Mouse (Mus musculus): Measurements from ENCODE around the gene Akap13. TPM values are rescaled to one million over a fixed set of nuclear protein-coding genes. Genes with fewer than 3 reads are reported as not detected.

Akap13 gene
- total and polyA plus RNA-seq, 2 experiments: 8.5 to 92.1 TPM

DNA sequence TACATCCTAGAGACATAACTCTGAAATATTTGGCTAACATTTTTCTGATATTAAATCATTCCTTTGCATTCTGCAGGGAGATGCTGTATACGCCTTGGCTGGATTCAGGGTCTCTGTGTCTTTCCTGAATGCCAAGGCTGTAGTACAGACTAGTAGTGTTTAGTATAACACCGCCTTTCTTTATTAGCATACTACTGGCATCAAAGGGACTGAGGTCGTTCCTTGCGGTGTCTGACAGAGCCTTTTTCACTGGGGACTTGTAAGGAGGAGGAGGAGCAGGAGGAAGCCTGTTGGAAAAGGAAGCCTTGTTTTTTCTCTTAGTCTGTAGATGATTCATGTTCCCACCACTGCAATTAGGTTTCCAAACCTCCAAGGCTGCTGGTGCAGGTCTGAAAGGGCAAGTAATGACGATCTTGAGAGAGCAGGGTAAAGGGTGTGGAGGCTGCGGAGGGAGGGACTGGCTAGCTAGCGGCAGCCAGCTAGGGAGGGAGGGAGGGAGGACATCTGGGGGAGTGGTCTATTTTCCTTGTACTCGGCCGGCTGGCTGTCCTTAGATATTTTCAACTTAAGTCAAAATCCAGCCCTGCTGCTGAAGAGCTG, 186.9 kb downstream of the Akap13 start:
- no peak for DNase-seq (ENCODE audit: extremely low read depth, low read depth, low spot score)
- H3K36me3 ChIP-seq (ENCODE audit: control insufficient read depth, insufficient read depth, low read length): peaks cover 2% of the 10 kb centered on the region
- H3K79me2 ChIP-seq (ENCODE audit: control insufficient read depth, insufficient read depth, low read length): peaks cover 21% of the 10 kb centered on the region; the same call in 1 of the 2 replicates
- no peak overlapping the region for H3K27ac ChIP-seq (replicated peaks; ENCODE audit: insufficient read depth, low read depth, low read length)
- H3K4me1 ChIP-seq (ENCODE audit: control insufficient read depth, insufficient read depth, low read length): peaks cover 27% of the 10 kb centered on the region
- H3K27me3 ChIP-seq (ENCODE audit: control insufficient read depth, insufficient read depth, low read length): no peaks in the 10 kb centered on the region
- no peak overlapping the region for H3K4me3 ChIP-seq (ENCODE audit: insufficient read depth, low read depth, low read length)
- 48% methylated on average over 9 of the region's 9 CpGs for WGBS
- H3K9ac ChIP-seq (ENCODE audit: low read depth, low read length): no peak overlapping the region
- no peak for TF ChIP-seq CTCF (IDR thresholded peaks at IDR 0.05; ENCODE audit: low read depth, low read length)
- TF ChIP-seq POLR2A (IDR thresholded peaks at IDR 0.05; ENCODE audit: extremely low read depth, insufficient read depth, low read length): no peak

DNA sequence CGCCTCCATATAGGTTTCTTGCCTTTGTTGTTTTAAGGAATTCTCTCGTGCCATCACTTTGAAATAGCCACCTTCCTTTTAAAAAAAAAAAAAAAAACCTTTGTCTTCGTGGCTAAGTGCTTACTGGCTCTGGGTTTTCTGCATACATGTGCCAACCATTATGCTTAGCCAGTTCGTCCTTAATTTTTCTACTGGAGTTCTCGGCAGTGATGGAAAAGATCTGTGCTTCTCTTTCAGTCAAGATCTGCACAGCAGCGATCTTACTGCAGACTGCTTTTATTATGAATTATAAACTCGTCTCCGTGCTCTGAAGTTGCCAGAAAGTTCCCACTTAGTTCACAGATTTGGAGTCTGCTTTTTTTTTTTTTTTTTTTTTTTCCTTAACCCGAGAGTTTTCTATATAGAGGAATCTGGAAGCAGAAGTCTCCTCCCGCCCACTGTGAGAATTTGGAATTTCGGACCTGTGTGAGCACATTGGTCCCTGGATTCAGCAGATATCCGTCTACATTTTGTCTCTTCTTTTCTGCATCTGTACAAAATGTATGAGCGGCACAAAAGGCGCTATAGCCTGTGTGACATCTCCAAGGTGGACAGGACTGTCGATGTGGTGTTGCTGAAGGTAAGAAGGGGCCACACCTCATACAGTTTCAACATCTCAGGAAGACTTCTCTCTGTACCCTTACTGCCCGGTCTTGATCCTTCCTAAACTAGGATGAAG, 187.7 kb downstream of the Akap13 start:
- TF ChIP-seq POLR2A (IDR thresholded peaks at IDR 0.05; ENCODE audit: extremely low read depth, insufficient read depth, low read length) (no peak), CTCF (IDR thresholded peaks at IDR 0.05; ENCODE audit: low read depth, low read length) (no peak)
- Histone ChIP-seq H3K4me3 (ENCODE audit: insufficient read depth, low read depth, low read length) (no peak overlapping the region), H3K4me1 (ENCODE audit: control insufficient read depth, insufficient read depth, low read length) (peaks cover 25% of the 10 kb centered on the region), H3K9ac (ENCODE audit: low read depth, low read length) (no peak overlapping the region), H3K79me2 (ENCODE audit: control insufficient read depth, insufficient read depth, low read length) (peaks cover 22% of the 10 kb centered on the region; the same call in 1 of the 2 replicates), H3K27me3 (ENCODE audit: control insufficient read depth, insufficient read depth, low read length) (no peaks in the 10 kb centered on the region), H3K36me3 (ENCODE audit: control insufficient read depth, insufficient read depth, low read length) (peaks cover 2% of the 10 kb centered on the region), H3K27ac (replicated peaks; ENCODE audit: insufficient read depth, low read depth, low read length) (no peak overlapping the region)
- DNase-seq (ENCODE audit: extremely low read depth, low read depth, low spot score): no peak
- WGBS: 76% methylated on average over 16 of the region's 16 CpGs

DNA sequence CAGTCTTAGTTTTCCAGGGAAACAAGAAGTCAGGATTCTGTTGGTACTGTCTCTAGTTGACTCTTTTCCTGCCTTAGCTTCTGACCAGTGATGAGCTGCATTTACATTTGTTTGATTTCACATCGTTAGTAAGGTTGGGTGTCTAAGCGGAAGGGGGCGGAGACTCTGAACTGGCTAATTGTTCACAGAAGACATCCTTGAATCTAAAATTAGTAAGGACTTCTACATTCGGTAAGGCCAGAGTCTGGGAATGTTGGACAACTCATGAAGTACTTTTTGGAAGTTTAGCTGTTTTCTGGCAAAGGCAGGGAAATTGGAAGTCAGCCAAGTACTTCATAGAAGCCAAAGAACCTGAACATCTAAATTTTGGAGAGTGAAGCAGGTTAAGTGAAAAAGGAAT, 188.7 kb downstream of the Akap13 start:
- DNase-seq (ENCODE audit: extremely low read depth, low read depth, low spot score): no peak
- Histone ChIP-seq H3K9ac (ENCODE audit: low read depth, low read length) (no peak overlapping the region), H3K4me3 (ENCODE audit: insufficient read depth, low read depth, low read length) (no peak overlapping the region)

DNA sequence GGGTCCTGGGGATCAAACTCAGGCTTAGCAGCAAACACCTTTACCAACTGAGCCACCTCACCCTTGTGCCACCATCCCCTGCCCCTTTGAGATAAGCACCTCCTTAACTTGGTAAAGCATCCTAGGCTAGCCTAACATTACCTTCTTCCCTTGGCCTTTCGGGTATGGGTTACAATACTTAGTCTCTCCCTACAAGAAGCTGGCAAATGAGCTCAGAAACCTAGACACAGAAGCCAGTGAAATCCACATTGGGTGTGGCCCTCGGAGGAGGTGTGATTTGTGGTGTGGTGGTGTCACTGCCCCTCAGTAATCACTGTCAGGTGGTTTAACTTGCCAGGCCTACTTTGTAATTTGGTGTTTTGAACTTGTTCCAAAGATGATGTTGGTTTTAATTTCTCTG, 189.3 kb downstream of the Akap13 start:
- Histone ChIP-seq H3K36me3 (ENCODE audit: control insufficient read depth, insufficient read depth, low read length) (peaks cover 2% of the 10 kb centered on the region; the same call in 1 of the 2 replicates), H3K27me3 (ENCODE audit: control insufficient read depth, insufficient read depth, low read length) (no peaks in the 10 kb centered on the region), H3K27ac (replicated peaks; ENCODE audit: insufficient read depth, low read depth, low read length) (no peak overlapping the region), H3K4me1 (ENCODE audit: control insufficient read depth, insufficient read depth, low read length) (peaks cover 19% of the 10 kb centered on the region), H3K9ac (ENCODE audit: low read depth, low read length) (no peak overlapping the region), H3K4me3 (ENCODE audit: insufficient read depth, low read depth, low read length) (no peak overlapping the region), H3K79me2 (ENCODE audit: control insufficient read depth, insufficient read depth, low read length) (peaks cover 25% of the 10 kb centered on the region; the same call in 1 of the 2 replicates)
- TF ChIP-seq CTCF (IDR thresholded peaks at IDR 0.05; ENCODE audit: low read depth, low read length) (no peak), POLR2A (IDR thresholded peaks at IDR 0.05; ENCODE audit: extremely low read depth, insufficient read depth, low read length) (no peak)
- 82% methylated on average over 2 of the region's 2 CpGs for WGBS
- DNase-seq (ENCODE audit: extremely low read depth, low read depth, low spot score): no peak

More for the DNA sequence above, 188.7 kb downstream of the Akap13 start:
- 46% methylated on average over 4 of the region's 4 CpGs for WGBS
- Histone ChIP-seq H3K4me1 (ENCODE audit: control insufficient read depth, insufficient read depth, low read length) (peaks cover 22% of the 10 kb centered on the region), H3K36me3 (ENCODE audit: control insufficient read depth, insufficient read depth, low read length) (peaks cover 2% of the 10 kb centered on the region; the same call in 1 of the 2 replicates), H3K27ac (replicated peaks; ENCODE audit: insufficient read depth, low read depth, low read length) (no peak overlapping the region), H3K79me2 (ENCODE audit: control insufficient read depth, insufficient read depth, low read length) (peaks cover 25% of the 10 kb centered on the region; the same call in 1 of the 2 replicates), H3K27me3 (ENCODE audit: control insufficient read depth, insufficient read depth, low read length) (no peaks in the 10 kb centered on the region)
- TF ChIP-seq CTCF (IDR thresholded peaks at IDR 0.05; ENCODE audit: low read depth, low read length): no peak
- TF ChIP-seq POLR2A (IDR thresholded peaks at IDR 0.05; ENCODE audit: extremely low read depth, insufficient read depth, low read length): no peak

DNA sequence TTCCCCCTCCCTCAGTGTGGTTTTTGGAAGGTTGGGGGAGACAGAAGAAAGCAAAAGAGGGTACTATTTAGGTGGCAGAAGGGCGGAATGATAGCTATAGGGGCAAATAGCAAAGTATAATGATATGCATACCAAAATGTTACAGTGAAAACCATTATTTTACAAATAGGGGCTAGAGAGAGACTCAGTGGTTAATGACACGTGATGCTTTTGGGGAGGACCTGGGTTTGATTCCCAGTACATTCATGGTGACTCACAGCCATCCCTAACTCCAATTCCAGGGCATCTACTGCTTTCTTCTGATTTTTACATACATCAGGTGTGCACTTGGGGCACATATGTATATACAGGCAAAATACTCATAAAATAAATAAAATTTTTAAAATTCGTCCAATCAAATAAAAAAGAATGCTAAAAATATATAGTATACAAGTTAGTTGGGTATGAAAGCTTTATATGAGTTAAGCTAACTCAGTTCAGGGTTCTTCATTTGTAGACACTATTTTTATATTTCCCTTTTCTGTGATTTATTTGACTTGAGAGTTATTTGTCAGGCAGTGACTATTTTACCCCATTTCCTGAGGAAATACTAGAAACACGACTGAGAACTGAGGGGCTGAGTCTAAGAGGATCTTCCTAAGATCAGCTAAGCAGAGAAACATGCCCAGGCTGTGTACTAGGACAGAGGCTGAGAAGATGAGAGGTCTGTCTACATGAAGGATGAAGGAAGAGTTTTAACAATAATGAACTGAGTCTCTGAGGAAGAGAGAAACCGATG, 190.0 kb downstream of the Akap13 start:
- no peak overlapping the region for H3K9ac ChIP-seq (ENCODE audit: low read depth, low read length)
- H3K27me3 ChIP-seq (ENCODE audit: control insufficient read depth, insufficient read depth, low read length): no peaks in the 10 kb centered on the region
- no peak overlapping the region for H3K27ac ChIP-seq (replicated peaks; ENCODE audit: insufficient read depth, low read depth, low read length)
- peaks cover 4% of the 10 kb centered on the region for H3K36me3 ChIP-seq (ENCODE audit: control insufficient read depth, insufficient read depth, low read length)
- H3K4me3 ChIP-seq (ENCODE audit: insufficient read depth, low read depth, low read length): no peak overlapping the region
- WGBS: 79% methylated on average over 5 of the region's 5 CpGs
- no peak for TF ChIP-seq POLR2A (IDR thresholded peaks at IDR 0.05; ENCODE audit: extremely low read depth, insufficient read depth, low read length)
- TF ChIP-seq CTCF (IDR thresholded peaks at IDR 0.05; ENCODE audit: low read depth, low read length): no peak
- H3K4me1 ChIP-seq (ENCODE audit: control insufficient read depth, insufficient read depth, low read length): peaks cover 18% of the 10 kb centered on the region
- peaks cover 30% of the 10 kb centered on the region; the same call in 1 of the 2 replicates for H3K79me2 ChIP-seq (ENCODE audit: control insufficient read depth, insufficient read depth, low read length)
- DNase-seq (ENCODE audit: extremely low read depth, low read depth, low spot score): no peak
